Mouse (Mus musculus) heart, adult 2 months (tissue): Measurements from ENCODE around the gene Akap8.

Source experiments
- CTCF ChIP-seq: fragments of 200-600 bp; IDR thresholded peaks from 2 replicates; pipeline ENCODE4 v1.8.1; 2022; ENCODE audit warnings: antibody characterized with exemption, mild to moderate bottlenecking, moderate library complexity
- EP300 ChIP-seq: fragments of 200-500 bp; IDR thresholded peaks from 2 replicates; pipeline ENCODE4 v1.6.1; 2011; ENCODE audit warnings: low read depth, low read length, control low read depth; ENCODE audit not compliant: insufficient read depth
- POLR2A ChIP-seq: fragments of 200-500 bp; IDR thresholded peaks from 2 replicates; pipeline ENCODE4 v1.6.1; 2011; ENCODE audit warnings: mild to moderate bottlenecking, low read depth, low read length, control low read depth; ENCODE audit not compliant: insufficient read depth

DNA sequence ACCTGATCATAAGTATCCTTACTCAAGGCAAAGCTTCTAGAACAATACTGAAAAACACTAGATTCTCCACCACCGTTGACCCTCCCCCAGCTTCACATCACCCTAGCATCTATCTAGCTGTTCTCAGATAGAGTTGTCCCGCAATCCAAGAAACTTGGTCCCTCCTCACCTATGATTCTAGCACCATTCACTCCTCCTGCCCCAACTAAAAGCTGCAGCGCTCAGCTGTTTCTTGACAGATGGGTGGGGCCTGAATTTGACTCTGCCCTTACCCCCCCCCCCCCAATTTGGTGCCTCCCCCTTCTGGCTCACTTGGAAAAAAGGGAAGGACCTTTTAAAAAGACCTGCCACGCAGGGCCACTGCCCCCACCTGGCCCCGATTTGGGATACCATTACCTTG is 43.8 kb upstream of the Akap8 start:
- no peak for TF ChIP-seq CTCF
- no peak for TF ChIP-seq POLR2A
- no peak for TF ChIP-seq EP300
